Mouse (Mus musculus): Measurements from ENCODE around the gene Hmga2. TPM values are rescaled to one million over a fixed set of nuclear protein-coding genes. Genes with fewer than 3 reads are reported as not detected.
A peak's percentile ranks its signal among the peaks of the same experiment; 100 is the strongest.

Gene Hmga2
- polyA plus RNA-seq, 1 experiment from 2014 or later: 115 TPM

GRCm38 (mm10) chr10:120430422-120430821 lies 45.8 kb downstream of the Hmga2 start:
- Histone ChIP-seq H3K27ac (no peak overlapping the region), H3K4me1 (peaks cover 76% of the 10 kb centered on the region), H3K27me3 (ENCODE audit: poor library complexity, severe bottlenecking) (no peaks in the 10 kb centered on the region), H3K9me3 (no peaks in the 10 kb centered on the region), H3K4me3 (no peak overlapping the region), H3K36me3 (replicated peaks) (peaks cover 92% of the 10 kb centered on the region)
- WGBS: 87% methylated on average over 7 of the region's 7 CpGs
- DNase-seq (ENCODE audit: extremely low spot score, low spot score): no peak

- Histone ChIP-seq H3K36me3 (replicated peaks) (peaks cover 92% of the 10 kb centered on the region), H3K27ac (no peak overlapping the region), H3K4me3 (no peak overlapping the region), H3K9me3 (no peaks in the 10 kb centered on the region), H3K27me3 (ENCODE audit: poor library complexity, severe bottlenecking) (no peaks in the 10 kb centered on the region), H3K4me1 (peaks cover 73% of the 10 kb centered on the region)
- 88% methylated on average over 5 of the region's 5 CpGs for WGBS
- DNase-seq (ENCODE audit: extremely low spot score, low spot score): no peak
These were observed 46.5 kb downstream of the Hmga2 start for GRCm38 (mm10) chr10:120429758-120430259.

DNA sequence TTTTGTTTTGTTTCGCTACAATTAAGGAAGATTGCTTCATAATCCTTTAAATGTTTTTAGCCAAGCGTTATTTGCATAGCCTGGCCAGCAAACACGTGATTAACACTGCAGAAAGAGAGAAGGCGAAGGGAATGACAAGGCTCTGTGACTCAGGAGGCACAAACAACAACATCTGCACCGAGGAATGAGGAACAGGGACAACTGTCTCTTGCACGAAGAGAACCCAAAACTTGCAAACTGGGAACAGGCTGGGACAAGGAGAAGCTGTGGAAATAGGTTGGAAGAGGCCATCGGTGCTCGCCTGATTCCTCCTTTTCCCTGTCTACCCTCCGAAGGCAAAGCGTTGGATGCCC lies 47.1 kb downstream of the Hmga2 start:
- peaks cover 92% of the 10 kb centered on the region for H3K36me3 ChIP-seq (replicated peaks)
- no peaks in the 10 kb centered on the region for H3K27me3 ChIP-seq (ENCODE audit: poor library complexity, severe bottlenecking)
- H3K27ac ChIP-seq: 0 out of 2 replicates have a peak overlapping the region, but pooled peaks have one; percentile 66
- peaks cover 70% of the 10 kb centered on the region for H3K4me1 ChIP-seq
- H3K4me3 ChIP-seq: no peak overlapping the region
- H3K9me3 ChIP-seq: no peaks in the 10 kb centered on the region
- WGBS: 82% methylated on average over 10 of the region's 10 CpGs
- DNase-seq (ENCODE audit: extremely low spot score, low spot score): no peak

DNA sequence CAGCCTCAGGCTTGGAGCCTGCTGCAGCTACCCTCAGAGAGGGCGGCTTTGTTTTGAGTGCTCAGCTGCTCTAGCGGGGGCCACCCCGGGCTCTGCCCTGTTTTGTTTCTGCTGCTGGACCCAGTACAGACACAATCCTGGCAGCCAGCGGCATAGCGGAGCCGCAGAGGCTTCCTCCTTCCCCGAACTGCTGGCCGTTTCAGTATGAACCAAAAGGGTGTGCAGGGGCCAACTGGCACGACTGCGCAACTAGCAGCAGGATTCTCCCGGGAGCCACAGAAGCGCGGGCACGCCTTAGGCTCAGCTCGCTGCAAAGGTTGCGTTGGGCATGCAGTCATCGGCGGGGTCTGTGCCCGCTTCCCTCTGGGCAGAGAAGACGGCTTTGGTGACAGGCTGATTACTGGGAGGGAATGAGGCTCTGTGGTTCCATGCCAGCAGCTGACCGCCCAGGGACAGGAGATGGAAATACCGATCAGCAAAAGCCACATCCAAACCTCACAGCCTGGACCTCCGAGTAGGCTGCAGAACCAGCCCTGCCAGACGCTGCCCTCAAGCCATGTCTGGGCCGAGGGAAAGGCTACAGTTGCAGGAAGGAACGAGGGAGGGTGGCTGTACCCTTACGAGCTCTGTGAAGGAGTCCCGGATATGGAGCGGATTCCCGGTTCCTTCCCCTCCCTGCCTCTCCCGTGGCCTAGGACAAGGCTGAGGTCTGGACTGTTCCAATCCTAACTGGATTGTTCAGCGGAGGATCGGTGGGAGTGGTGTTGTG lies 47.7 kb downstream of the Hmga2 start:
- H3K27me3 ChIP-seq (ENCODE audit: poor library complexity, severe bottlenecking): no peaks in the 10 kb centered on the region
- H3K9me3 ChIP-seq: no peaks in the 10 kb centered on the region
- peaks cover 92% of the 10 kb centered on the region for H3K36me3 ChIP-seq (replicated peaks)
- no peak overlapping the region for H3K4me3 ChIP-seq
- H3K27ac ChIP-seq: peak overlapping the region; percentile 66; the same call in 1 of the 2 replicates
- H3K4me1 ChIP-seq: peaks cover 75% of the 10 kb centered on the region
- no peak for DNase-seq (ENCODE audit: extremely low spot score, low spot score)
- WGBS: 83% methylated on average over 33 of the region's 33 CpGs

- peaks cover 82% of the 10 kb centered on the region for H3K4me1 ChIP-seq
- 87% methylated on average over 14 of the region's 14 CpGs for WGBS
- H3K9me3 ChIP-seq: no peaks in the 10 kb centered on the region
- no peak overlapping the region for H3K4me3 ChIP-seq
- no peaks in the 10 kb centered on the region for H3K27me3 ChIP-seq (ENCODE audit: poor library complexity, severe bottlenecking)
- no peak for DNase-seq (ENCODE audit: extremely low spot score, low spot score)
- H3K36me3 ChIP-seq (replicated peaks): peaks cover 88% of the 10 kb centered on the region
- no peak overlapping the region for H3K27ac ChIP-seq
These were observed 50.1 kb downstream of the Hmga2 start for GRCm38 (mm10) chr10:120426086-120426610.

- no peaks in the 10 kb centered on the region for H3K27me3 ChIP-seq (ENCODE audit: poor library complexity, severe bottlenecking)
- H3K4me1 ChIP-seq: peaks cover 92% of the 10 kb centered on the region
- DNase-seq (ENCODE audit: extremely low spot score, low spot score): no peak
- 86% methylated on average over 9 of the region's 9 CpGs for WGBS
- no peaks in the 10 kb centered on the region for H3K9me3 ChIP-seq
- peaks cover 89% of the 10 kb centered on the region for H3K36me3 ChIP-seq (replicated peaks)
- no peak overlapping the region for H3K4me3 ChIP-seq
- H3K27ac ChIP-seq: no peak overlapping the region
These were observed 52.3 kb downstream of the Hmga2 start for GRCm38 (mm10) chr10:120424015-120424414.

GRCm38 (mm10) chr10:120423256-120423655 lies 53.0 kb downstream of the Hmga2 start:
- no peak for DNase-seq (ENCODE audit: extremely low spot score, low spot score)
- no peak overlapping the region for H3K4me3 ChIP-seq
- H3K36me3 ChIP-seq (replicated peaks): peaks cover 83% of the 10 kb centered on the region
- H3K27ac ChIP-seq: peak overlapping the region; percentile 65; the same call in 1 of the 2 replicates
- no peaks in the 10 kb centered on the region for H3K27me3 ChIP-seq (ENCODE audit: poor library complexity, severe bottlenecking)
- WGBS: 87% methylated on average over 7 of the region's 7 CpGs
- peaks cover 92% of the 10 kb centered on the region for H3K4me1 ChIP-seq
- H3K9me3 ChIP-seq: no peaks in the 10 kb centered on the region

DNA sequence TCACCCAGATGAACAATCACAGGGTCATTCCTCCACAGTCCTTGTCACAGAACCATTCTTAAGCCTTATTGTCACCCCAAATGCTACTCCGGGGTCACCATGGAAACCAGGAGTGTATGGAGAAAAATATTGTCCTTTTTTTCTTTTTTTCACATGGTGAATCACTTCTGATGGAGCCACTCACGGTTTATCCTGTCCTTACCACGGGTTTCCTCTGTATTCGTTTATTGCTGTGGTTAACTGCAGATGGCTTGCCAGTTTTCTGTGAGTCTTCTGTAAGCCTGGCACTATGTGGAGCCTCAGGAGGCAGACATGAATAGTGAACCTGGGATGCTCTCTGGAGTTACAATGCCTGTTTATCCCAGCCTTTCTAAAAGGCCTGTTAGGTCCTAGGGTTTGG lies 53.4 kb downstream of the Hmga2 start:
- peaks cover 92% of the 10 kb centered on the region for H3K4me1 ChIP-seq
- H3K27me3 ChIP-seq (ENCODE audit: poor library complexity, severe bottlenecking): no peaks in the 10 kb centered on the region
- no peaks in the 10 kb centered on the region for H3K9me3 ChIP-seq
- H3K27ac ChIP-seq: peak overlapping the region; percentile 65; the same call in 1 of the 2 replicates
- H3K4me3 ChIP-seq: no peak overlapping the region
- WGBS: 82% methylated on average over 4 of the region's 4 CpGs
- H3K36me3 ChIP-seq (replicated peaks): peaks cover 78% of the 10 kb centered on the region
- DNase-seq (ENCODE audit: extremely low spot score, low spot score): no peak

- no peak for DNase-seq (ENCODE audit: extremely low spot score, low spot score)
- no peaks in the 10 kb centered on the region for H3K9me3 ChIP-seq
- no peaks in the 10 kb centered on the region for H3K27me3 ChIP-seq (ENCODE audit: poor library complexity, severe bottlenecking)
- no peak overlapping the region for H3K4me3 ChIP-seq
- peaks cover 92% of the 10 kb centered on the region for H3K4me1 ChIP-seq
- WGBS: 75% methylated on average over 10 of the region's 10 CpGs
- H3K36me3 ChIP-seq (replicated peaks): peaks cover 71% of the 10 kb centered on the region
- H3K27ac ChIP-seq: peak overlapping the region; percentile 65
These were observed 54.2 kb downstream of the Hmga2 start for GRCm38 (mm10) chr10:120422050-120422449.

- WGBS: 85% methylated on average over 15 of the region's 15 CpGs
- DNase-seq (ENCODE audit: extremely low spot score, low spot score): no peak
- Histone ChIP-seq H3K27me3 (ENCODE audit: poor library complexity, severe bottlenecking) (no peaks in the 10 kb centered on the region), H3K27ac (peak overlapping the region; percentile 92), H3K9me3 (no peaks in the 10 kb centered on the region), H3K4me1 (peaks cover 93% of the 10 kb centered on the region), H3K36me3 (replicated peaks) (peaks cover 71% of the 10 kb centered on the region), H3K4me3 (no peak overlapping the region)
These were observed 55.2 kb downstream of the Hmga2 start for GRCm38 (mm10) chr10:120420971-120421629.

DNA sequence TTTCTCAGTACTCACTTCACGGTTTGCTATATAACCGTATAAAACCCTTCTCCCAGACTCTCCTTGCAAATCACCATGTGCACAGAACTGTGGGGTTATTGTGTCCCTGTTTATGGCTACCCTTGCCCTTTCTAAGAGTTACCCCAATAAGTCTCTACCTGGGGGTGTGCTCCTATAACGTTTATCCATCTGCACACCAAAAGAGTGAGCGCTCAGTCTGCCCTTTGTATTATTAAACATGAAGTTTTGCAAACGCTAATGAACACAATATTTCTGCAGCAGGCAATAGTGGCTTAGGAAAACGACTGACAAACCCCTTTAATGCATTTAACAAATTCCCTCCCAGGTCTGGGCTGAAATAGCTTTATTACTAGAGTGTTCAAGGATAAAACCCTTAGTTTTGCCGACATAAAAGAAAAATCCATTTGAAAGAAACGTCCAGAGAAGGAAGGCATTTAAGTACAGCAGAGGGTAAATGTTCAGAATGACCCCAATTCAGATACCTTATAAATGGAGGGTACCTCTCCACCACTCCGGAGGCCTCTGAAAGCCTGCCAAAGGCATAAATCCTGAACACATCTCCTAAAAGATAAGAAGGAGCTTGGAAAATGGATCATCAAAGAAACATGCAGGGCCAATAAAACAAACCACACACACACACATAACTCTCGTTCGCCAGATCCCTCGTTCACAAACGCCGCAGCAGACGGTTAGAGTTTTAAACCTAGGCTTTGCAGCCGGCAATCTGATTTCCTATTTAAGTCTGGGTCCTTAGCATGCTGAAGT lies 57.3 kb downstream of the Hmga2 start:
- H3K4me1 ChIP-seq: peaks cover 99% of the 10 kb centered on the region
- H3K9me3 ChIP-seq: no peaks in the 10 kb centered on the region
- H3K27ac ChIP-seq: peak overlapping the region; percentile 92
- no peak for DNase-seq (ENCODE audit: extremely low spot score, low spot score)
- peak overlapping the region; percentile 35; the same call in 1 of the 2 replicates for H3K4me3 ChIP-seq
- 56% methylated on average over 16 of the region's 16 CpGs for WGBS
- no peaks in the 10 kb centered on the region for H3K27me3 ChIP-seq (ENCODE audit: poor library complexity, severe bottlenecking)
- peaks cover 71% of the 10 kb centered on the region for H3K36me3 ChIP-seq (replicated peaks)

- H3K27ac ChIP-seq: peak overlapping the region; percentile 92
- H3K27me3 ChIP-seq (ENCODE audit: poor library complexity, severe bottlenecking): no peaks in the 10 kb centered on the region
These were observed 58.1 kb downstream of the Hmga2 start for GRCm38 (mm10) chr10:120418211-120418610.

More at GRCm38 (mm10) chr10:120418211-120418610, 58.1 kb downstream of the Hmga2 start:
- no peak for DNase-seq (ENCODE audit: extremely low spot score, low spot score)
- Histone ChIP-seq H3K4me3 (peak overlapping the region; percentile 35), H3K9me3 (no peaks in the 10 kb centered on the region), H3K4me1 (peaks cover 100% of the 10 kb centered on the region), H3K36me3 (replicated peaks) (peaks cover 71% of the 10 kb centered on the region)
- WGBS: 58% methylated on average over 7 of the region's 7 CpGs
